Mouse (Mus musculus) embryonic stem cell, embryonic (primary cell): ENCODE measurements around the gene Gm13889.

Source experiments
- CTCF ChIA-PET, 4 experiments: fragments of 300-600 bp in 2 of 4; fragments of 350-600 bp in 2 of 4; sonication (Branson Sonifier 250); formaldehyde crosslinking; loops; one replicate each; lab custom pipeline; 2022; ENCODE audit warnings: inconsistent platforms in 2 of 4; lab: Charles Lee
- POLR2A ChIA-PET, 4 experiments: fragments of 300-600 bp in 2 of 4; fragments of 350-600 bp in 2 of 4; sonication (Branson Sonifier 250); formaldehyde crosslinking; loops; one replicate each; lab custom pipeline; 2022; ENCODE audit warnings: antibody characterized with exemption in 4 of 4, inconsistent platforms in 1 of 4; lab: Charles Lee

Gene Gm13889

DNA sequence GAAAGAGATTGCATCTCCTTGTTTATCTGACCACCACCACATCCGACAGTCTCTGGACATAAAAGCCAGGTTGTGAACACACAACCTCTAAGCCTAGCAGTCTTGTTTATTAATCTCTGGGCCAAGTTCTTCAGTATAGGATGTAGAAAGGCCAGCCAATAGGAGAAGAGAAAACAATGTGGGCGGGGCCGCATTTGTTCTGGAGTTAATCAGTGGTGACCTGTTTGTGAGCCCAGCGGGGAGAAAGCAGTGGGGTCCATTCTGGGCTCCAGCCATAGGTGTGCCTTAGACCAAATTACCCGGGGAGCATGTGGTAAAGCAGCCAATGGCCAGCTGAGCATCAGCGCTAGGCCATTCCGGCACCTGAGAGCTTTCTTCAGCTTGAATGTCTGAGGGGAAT, 18.0 kb upstream of the Gm13889 start:
- POLR2A ChIA-PET = interaction anchor here in 2 of 4 experiments (0.6 to 2.4 kb wide), 7 partner anchors 13 to 326 kb away, joined by 3 to 9 read pairs (median 5); partner anchors contain the start of gene Accs (in 1 of the 2)
- CTCF ChIA-PET = interaction anchor here in 2 of 4 experiments (1.5 to 2.0 kb wide), 2 partner anchors 27 to 31 kb away, joined by 6 to 8 read pairs; no protein-coding TSS in a partner anchor

GRCm38 (mm10) chr2:93971647-93972046, 14.6 kb upstream of the Gm13889 start:
- POLR2A ChIA-PET = interaction anchor here in 1 of 4 experiments (2.0 kb wide), 1 partner anchor 10 kb away, joined by 6 read pairs; no protein-coding TSS in a partner anchor
- CTCF ChIA-PET = no interaction called here

DNA sequence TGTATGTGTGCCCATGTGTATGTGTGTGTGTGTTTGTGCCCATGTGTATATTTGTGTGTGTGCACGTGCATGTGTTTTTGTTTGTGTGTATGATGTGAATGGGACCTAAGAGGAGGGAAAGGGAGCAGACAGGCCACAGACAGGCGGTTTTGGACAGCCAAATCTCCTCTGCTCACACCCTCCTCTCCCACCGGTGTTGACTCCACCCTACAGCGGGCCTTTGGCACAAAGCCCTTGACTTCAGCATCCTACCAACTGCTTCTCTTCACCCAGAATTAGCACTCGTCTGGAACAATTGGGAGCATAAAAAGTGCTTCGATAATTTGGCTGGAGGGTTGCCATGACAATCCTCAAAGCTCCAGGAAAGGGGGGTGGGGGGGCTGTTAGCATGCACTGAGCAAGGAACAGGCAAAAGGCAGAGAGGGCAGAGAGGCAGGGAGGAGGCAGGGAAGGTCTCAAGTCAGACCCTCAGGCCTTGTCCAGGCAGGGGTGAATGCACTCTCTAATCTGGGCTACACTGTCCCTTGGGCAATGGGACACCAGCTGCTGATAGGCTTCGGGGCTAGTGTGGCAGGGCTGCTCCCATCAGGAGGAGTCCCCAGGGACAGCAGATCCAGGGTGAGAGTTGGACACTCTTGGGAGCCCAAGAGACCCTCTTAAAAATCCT, 7.6 kb upstream of the Gm13889 start:
- POLR2A ChIA-PET = interaction anchor here in 2 of 4 experiments (0.6 to 1.9 kb wide), 8 partner anchors 8 to 199 kb away, joined by 3 to 6 read pairs (median 3); no protein-coding TSS in a partner anchor
- CTCF ChIA-PET = interaction anchor here in 3 of 4 experiments (0.6 to 1.6 kb wide), 4 partner anchors 11 to 750 kb away, joined by 3 to 4 read pairs (median 3); no protein-coding TSS in a partner anchor

- ChIA-PET CTCF (no interaction called here), POLR2A (interaction anchor here in 1 of 4 experiments (0.6 to 0.9 kb wide), 2 partner anchors 9 to 36 kb away, joined by 3 read pairs; no protein-coding TSS in a partner anchor)
Measured at GRCm38 (mm10) chr2:93963802-93964201, 6.8 kb upstream of the Gm13889 start.

DNA sequence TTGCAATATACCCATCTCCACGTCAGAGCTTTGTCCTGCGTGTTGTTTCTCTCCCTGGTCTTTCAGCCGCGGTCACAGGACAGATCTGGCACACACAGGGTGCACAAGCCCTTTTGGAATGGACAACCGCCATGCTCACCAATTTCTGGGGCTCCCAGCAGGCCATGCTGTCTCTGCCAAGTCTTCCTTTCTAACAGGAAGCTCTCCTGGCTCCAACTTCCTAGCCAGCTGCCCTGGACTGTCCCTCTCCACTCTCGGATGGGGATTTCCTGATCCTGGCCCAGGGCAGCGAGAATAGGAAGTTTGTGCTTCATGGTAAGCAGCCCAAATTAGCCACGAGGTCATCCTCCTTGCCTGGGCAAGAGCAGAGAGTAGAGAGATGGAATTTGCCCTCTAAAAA, 4.7 kb upstream of the Gm13889 start:
- CTCF ChIA-PET = interaction anchor here in 2 of 4 experiments (1.3 to 1.5 kb wide), 2 partner anchors 15 kb away, joined by 3 to 4 read pairs; no protein-coding TSS in a partner anchor
- POLR2A ChIA-PET = interaction anchor here in 3 of 4 experiments (0.5 to 2.5 kb wide), 9 partner anchors 10 to 93 kb away, joined by 3 to 9 read pairs (median 4); partner anchors contain the start of gene Accsl (in 1 of the 3)

DNA sequence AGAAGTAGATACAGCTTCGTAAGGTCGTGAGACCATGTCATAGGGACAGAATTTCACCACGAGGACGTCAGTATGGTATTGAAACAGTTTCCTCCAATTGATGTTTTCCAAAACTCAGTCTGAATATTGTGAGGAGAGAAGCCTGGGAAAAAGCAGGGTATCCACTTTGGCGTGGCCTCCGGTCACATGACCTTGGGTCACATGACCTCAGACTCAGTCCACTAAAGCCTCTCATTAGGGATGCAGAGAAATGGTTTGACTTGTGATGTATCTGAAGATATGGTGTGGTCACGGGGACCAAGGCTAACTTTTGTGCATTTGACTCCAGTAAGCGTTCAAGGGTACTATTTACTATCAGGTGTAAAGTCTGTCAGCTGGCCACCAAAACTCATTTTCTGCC, 2.3 kb upstream of the Gm13889 start:
- CTCF ChIA-PET = no interaction called here

DNA sequence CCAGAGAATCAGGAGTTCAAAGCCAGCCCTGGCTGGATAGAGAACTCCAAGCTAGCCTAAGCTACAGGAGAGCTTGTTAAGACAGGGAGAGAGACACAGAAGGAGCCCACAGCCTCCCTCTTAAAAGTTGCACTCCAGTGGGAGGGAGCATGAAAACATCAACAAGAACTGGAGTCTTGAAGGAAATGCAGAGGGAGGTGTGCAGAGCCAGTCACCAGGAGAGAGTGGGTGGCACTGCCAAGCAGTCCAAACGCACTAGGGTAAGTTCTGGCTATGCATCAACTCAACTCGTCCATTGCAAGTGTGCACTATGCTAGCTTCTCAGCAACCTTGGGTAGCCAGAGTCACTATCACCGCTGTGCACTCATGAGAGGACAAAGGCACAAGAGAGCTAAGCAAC, 1.2 kb upstream of the Gm13889 start:
- ChIA-PET POLR2A (interaction anchor here in 2 of 4 experiments (0.6 to 1.8 kb wide), 7 partner anchors 10 to 65 kb away, joined by 3 to 6 read pairs (median 4); no protein-coding TSS in a partner anchor), CTCF (interaction anchor here in 2 of 4 experiments (0.9 to 2.8 kb wide), 4 partner anchors 14 to 86 kb away, joined by 3 to 10 read pairs (median 6); no protein-coding TSS in a partner anchor)

More for the DNA sequence above, 2.3 kb upstream of the Gm13889 start:
- POLR2A ChIA-PET = interaction anchor here in 1 of 4 experiments (0.5 kb wide), 1 partner anchor 26 kb away, joined by 4 read pairs; no protein-coding TSS in a partner anchor

- POLR2A ChIA-PET = interaction anchor here (0.5 to 1.9 kb wide), 13 partner anchors 10 to 322 kb away, joined by 3 to 8 read pairs (median 4); partner anchors contain the start of genes Accsl (in 1 of the 4) and Hsd17b12 (in 1 of the 4)
- CTCF ChIA-PET = interaction anchor here in 3 of 4 experiments (0.5 to 2.8 kb wide), 5 partner anchors 13 to 171 kb away, joined by 3 to 10 read pairs (median 5); no protein-coding TSS in a partner anchor
Measured at GRCm38 (mm10) chr2:93957785-93958175, 779 bp upstream of the Gm13889 start.

DNA sequence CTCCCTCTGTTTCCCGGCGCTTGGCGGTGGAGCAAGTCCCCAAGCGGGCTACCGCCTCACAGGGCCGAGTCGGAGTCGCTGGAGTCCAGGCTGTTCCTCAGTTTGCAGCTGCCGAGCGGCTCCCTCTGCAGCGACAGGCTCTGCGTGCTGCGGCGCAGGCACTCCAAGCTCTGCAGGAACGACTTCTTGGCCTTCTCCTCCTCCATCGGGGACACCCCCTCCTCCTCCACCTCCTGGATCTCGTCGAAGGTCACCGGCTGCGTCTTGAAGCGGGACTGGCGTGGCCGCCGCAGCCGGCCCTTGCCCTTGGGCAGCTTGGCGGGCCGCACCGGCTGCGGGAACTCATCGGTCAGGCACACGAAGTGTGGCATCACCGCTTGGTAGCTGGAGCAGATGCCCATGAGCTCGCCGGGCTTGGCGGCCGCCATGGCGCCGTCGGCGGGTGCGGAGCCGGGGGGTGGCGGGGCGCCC, 635 bp downstream of the Gm13889 start:
- ChIA-PET POLR2A (interaction anchor here (0.6 to 1.9 kb wide), 19 partner anchors 9 to 450 kb away, joined by 3 to 8 read pairs (median 4); partner anchors contain the start of genes Accs (in 2 of the 4), Accsl (in 1 of the 4), Hsd17b12 (in 1 of the 4) and Ttc17 (in 1 of the 4)), CTCF (interaction anchor here (0.5 to 2.8 kb wide), 13 partner anchors 12 to 348 kb away, joined by 3 to 10 read pairs (median 4); partner anchors contain the start of genes Accs (in 1 of the 4) and Accsl (in 1 of the 4))

- POLR2A ChIA-PET = interaction anchor here in 3 of 4 experiments (0.6 to 1.9 kb wide), 19 partner anchors 10 to 451 kb away, joined by 3 to 8 read pairs (median 3); partner anchors contain the start of genes Accs (in 2 of the 3), Hsd17b12 (in 1 of the 3) and Ttc17 (in 1 of the 3)
- CTCF ChIA-PET = interaction anchor here (0.6 to 2.8 kb wide), 12 partner anchors 12 to 754 kb away, joined by 3 to 10 read pairs (median 4); partner anchors contain the start of gene Accsl (in 1 of the 4)
Measured at GRCm38 (mm10) chr2:93955886-93956285, 1.1 kb downstream of the Gm13889 start.

GRCm38 (mm10) chr2:93954781-93955578, 2.0 kb downstream of the Gm13889 start:
- CTCF ChIA-PET = interaction anchor here in 2 of 4 experiments (0.6 to 2.0 kb wide), 7 partner anchors 11 to 753 kb away, joined by 3 to 8 read pairs (median 4); no protein-coding TSS in a partner anchor
- POLR2A ChIA-PET = interaction anchor here (0.6 to 2.4 kb wide), 20 partner anchors 9 to 1754 kb away, joined by 3 to 9 read pairs (median 3); no protein-coding TSS in a partner anchor

DNA sequence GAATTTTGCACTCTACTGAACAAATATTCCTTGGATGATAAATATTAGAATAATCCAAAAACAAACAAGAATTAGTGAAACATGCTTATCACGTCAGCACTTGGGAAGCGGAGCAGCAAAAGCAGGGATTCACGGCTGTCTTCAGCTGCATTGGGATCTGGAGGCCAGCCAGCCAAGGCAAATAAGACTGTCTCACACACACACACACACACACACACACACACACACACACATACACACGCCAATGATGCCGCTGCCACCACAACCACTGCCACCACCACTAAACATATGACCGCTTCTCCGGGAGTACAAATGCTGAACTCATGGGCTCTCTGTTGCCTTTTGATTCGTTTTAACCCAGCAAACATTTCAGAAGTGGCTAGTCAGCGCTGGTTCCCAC, 3.3 kb downstream of the Gm13889 start:
- CTCF ChIA-PET = interaction anchor here in 3 of 4 experiments (0.6 to 2.0 kb wide), 4 partner anchors 9 to 143 kb away, joined by 3 to 8 read pairs (median 4); no protein-coding TSS in a partner anchor
- POLR2A ChIA-PET = interaction anchor here in 3 of 4 experiments (0.6 to 2.4 kb wide), 6 partner anchors 9 to 209 kb away, joined by 3 to 9 read pairs (median 3); no protein-coding TSS in a partner anchor

DNA sequence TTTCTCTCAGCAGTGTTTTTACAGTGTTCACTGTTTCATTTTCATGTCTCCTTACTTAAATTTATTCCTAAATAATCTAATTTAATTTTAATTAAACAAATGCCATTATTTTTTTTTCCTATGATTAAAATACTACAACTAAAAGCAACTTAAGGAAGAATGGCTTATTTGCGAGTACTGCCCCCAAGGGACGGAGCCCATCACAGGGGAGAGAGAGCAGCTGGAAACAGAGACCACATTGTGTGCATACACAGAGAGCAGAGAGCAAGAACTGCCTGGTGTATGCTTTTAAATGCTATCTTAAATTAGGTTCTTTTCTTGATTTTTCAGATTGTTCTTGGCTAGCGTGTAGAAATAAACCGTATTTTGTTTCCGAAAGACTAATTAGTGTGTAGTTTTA, 10.0 kb downstream of the Gm13889 start:
- CTCF ChIA-PET = no interaction called here
- POLR2A ChIA-PET = interaction anchor here in 2 of 4 experiments (0.6 to 0.9 kb wide), 2 partner anchors 10 to 73 kb away, joined by 3 read pairs; no protein-coding TSS in a partner anchor

GRCm38 (mm10) chr2:93944855-93945254, 12.1 kb downstream of the Gm13889 start:
- ChIA-PET POLR2A (interaction anchor here in 3 of 4 experiments (0.6 to 5.5 kb wide), 14 partner anchors 8 to 76 kb away, joined by 3 to 94 read pairs (median 4); partner anchors contain the start of gene Accsl (in 3 of the 3)), CTCF (interaction anchor here (0.6 to 2.4 kb wide), 46 partner anchors 9 to 161 kb away, joined by 3 to 28 read pairs (median 4); partner anchors contain the start of genes Accs (in 3 of the 4), Accsl (in 3 of the 4) and Gm13889 (in 1 of the 4))

DNA sequence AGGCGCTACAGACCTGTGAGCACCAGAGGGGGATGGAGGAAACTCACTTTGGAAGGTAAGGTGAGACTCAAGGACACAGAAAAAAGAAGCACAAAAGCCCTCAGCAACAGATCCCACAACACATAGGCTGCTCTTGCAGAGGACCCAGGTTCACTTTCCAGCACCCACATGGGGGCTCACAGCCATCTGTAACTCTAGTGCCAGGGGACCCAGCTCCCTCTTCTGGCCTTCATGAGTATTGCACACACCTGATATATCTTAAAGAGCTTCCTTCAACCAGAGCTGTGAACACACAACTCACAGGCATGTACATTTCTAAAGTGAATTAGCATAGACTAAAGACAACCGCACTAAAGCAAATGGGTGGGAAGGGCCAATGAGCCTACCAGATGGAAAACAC, 12.9 kb downstream of the Gm13889 start:
- CTCF ChIA-PET = interaction anchor here (0.6 to 2.4 kb wide), 47 partner anchors 8 to 161 kb away, joined by 3 to 28 read pairs (median 4); partner anchors contain the start of genes Accs (in 3 of the 4), Accsl (in 3 of the 4) and Gm13889 (in 1 of the 4)
- POLR2A ChIA-PET = interaction anchor here in 3 of 4 experiments (0.6 to 5.5 kb wide), 16 partner anchors 9 to 76 kb away, joined by 3 to 94 read pairs (median 4); partner anchors contain the start of genes Accsl (in 3 of the 3) and Gm13889 (in 1 of the 3)

DNA sequence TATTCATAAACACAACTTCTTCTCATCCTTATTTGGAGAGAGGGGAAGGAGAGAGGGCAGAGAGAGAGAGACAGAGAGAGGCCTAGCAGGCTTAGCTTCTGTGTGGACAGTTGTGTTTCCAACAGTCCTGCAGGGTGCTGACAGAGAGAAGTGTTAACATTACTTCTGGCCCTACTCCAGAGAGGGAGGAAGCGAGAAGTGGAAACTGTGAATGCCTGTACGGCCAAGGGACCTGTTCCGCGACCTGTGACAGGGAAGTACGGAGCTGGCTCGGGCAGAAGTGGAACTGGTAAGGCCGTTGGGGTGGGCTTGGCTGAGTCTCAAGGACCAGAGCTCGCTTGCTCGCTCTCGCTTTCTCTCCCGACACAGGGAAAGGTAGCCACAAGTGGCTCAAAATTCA, 15.3 kb downstream of the Gm13889 start:
- POLR2A ChIA-PET = interaction anchor here (0.6 to 5.5 kb wide), 17 partner anchors 10 to 303 kb away, joined by 3 to 94 read pairs (median 3); partner anchors contain the start of genes Accsl (in 2 of the 4) and Accs (in 1 of the 4)
- CTCF ChIA-PET = interaction anchor here in 3 of 4 experiments (0.5 to 1.4 kb wide), 6 partner anchors 11 to 349 kb away, joined by 3 to 4 read pairs (median 3); no protein-coding TSS in a partner anchor
